Mouse (Mus musculus): ENCODE measurements around the gene Nos3.

GRCm38 (mm10) chr5:24401969-24402368 lies 37.4 kb downstream of the Nos3 start:
- TF ChIP-seq TAL1 (IDR thresholded peaks at IDR 0.05; ENCODE audit: low read length) (no peak), GATA1 (IDR thresholded peaks at IDR 0.05; ENCODE audit: low read length) (no peak)

All from erythroblast, embryonic 14.5 days (primary cell).